7 mouse cellular contexts compared by ENCODE assay signal in genomic region chr12:59013234-59013633, GRCm38 (mm10). TPM values are rescaled to one million over a fixed set of nuclear protein-coding genes. Genes with fewer than 3 reads are reported as not detected.
A peak's percentile ranks its signal among the peaks of the same experiment; 100 is the strongest.
DNase-seq lines count a peak whose midpoint lies in the region; ATAC-seq lines count a peak whose summit lies in the region.

TSS of gene Gemin2 (plus strand) at chr12:59013393.

- WGBS in limb, embryonic 10.5 days = under 1% methylated on average over 28 of the region's 28 CpGs
- under 1% methylated on average over 28 of the region's 28 CpGs for WGBS in midbrain, embryonic 13.5 days

- H3K27ac ChIP-seq in limb, embryonic 10.5 days = peak within 1 kb of the TSS; percentile 92
- H3K27ac ChIP-seq in midbrain, embryonic 13.5 days = peak within 1 kb of the TSS; percentile 55

- peak within 1 kb of the TSS; percentile 69 for H3K4me2 ChIP-seq in midbrain, embryonic 13.5 days (replicated peaks)

- DNase-seq in adrenal gland, adult 8-10 months = peak; percentile 89
- DNase-seq in embryo, embryonic 9.5 days (ENCODE audit: extremely low spot score) = peak; percentile 87
- peak; percentile 92 for DNase-seq in kidney, adult 11 months
- peak; percentile 89 for DNase-seq in limb, embryonic 10.5 days (ENCODE audit: low spot score)
- peak; percentile 83 for DNase-seq in spleen, adult 12 weeks (ENCODE audit: low spot score)

- peak within 1 kb of the TSS; percentile 82 for H3K4me3 ChIP-seq in limb, embryonic 10.5 days
- H3K4me3 ChIP-seq in midbrain, embryonic 13.5 days (replicated peaks) = peak within 1 kb of the TSS; percentile 86

- H3K9ac ChIP-seq in midbrain, embryonic 13.5 days (replicated peaks) = peak within 1 kb of the TSS; percentile 73

- H3K36me3 ChIP-seq in limb, embryonic 10.5 days = peaks cover 39% of the 10 kb centered on the region
- peaks cover 7% of the 10 kb centered on the region for H3K36me3 ChIP-seq in midbrain, embryonic 13.5 days

- H3K4me1 ChIP-seq in limb, embryonic 10.5 days = peaks cover 8% of the 10 kb centered on the region
- H3K4me1 ChIP-seq in midbrain, embryonic 13.5 days (replicated peaks) = peaks cover 32% of the 10 kb centered on the region

- no peaks in the 10 kb centered on the region for H3K9me3 ChIP-seq in limb, embryonic 10.5 days (replicated peaks)
- no peaks in the 10 kb centered on the region for H3K9me3 ChIP-seq in midbrain, embryonic 13.5 days

- peak; percentile 73 for ATAC-seq in granulocyte monocyte progenitor cell, adult 5-6 weeks (replicated peaks; ENCODE audit: poor library complexity, severe bottlenecking)
- ATAC-seq in midbrain, embryonic 13.5 days = peak; percentile 65

- no peaks in the 10 kb centered on the region for H3K27me3 ChIP-seq in limb, embryonic 10.5 days (ENCODE audit: low read depth, poor library complexity, severe bottlenecking)
- H3K27me3 ChIP-seq in midbrain, embryonic 13.5 days = no peaks in the 10 kb centered on the region

RNA-seq across cellular contexts. Expression of gene Gemin2, which starts in this region (rescaled TPM):
- total RNA-seq in adrenal gland, adult 8-10 months (2022) = 10 to 100 TPM in 2 of 4 experiments, 1 to 10 TPM in 2; 7.3 to 11.2 (median 9.3) TPM
- 23.0 and 23.4 TPM in 2 replicates for total RNA-seq in granulocyte monocyte progenitor cell, adult 5-6 weeks (2014; fragmentation: Nextera tagmentation)
- total RNA-seq in granulocyte monocyte progenitor cell, adult 5-6 weeks (2017) = 14.0 and 22.3 TPM in 2 replicates
- polyA plus RNA-seq in limb, embryonic 10.5 days (2016; fragmentation: Nextera tagmentation; extraction: Ambion mirVana) = 47.9 and 56.6 TPM in 2 replicates
- polyA plus RNA-seq in midbrain, embryonic 13.5 days (2015; fragmentation: Nextera tagmentation; extraction: Ambion mirVana) = 17.9 and 18.2 TPM in 2 replicates

Comparison
In these comparisons a context has a peak if more than half of its experiments do, and no peak if none do; other contexts are left out.
1. Peak in every context shown above with its lines: DNase-seq, ATAC-seq, H3K4me3 ChIP-seq and H3K27ac ChIP-seq.